Mouse (Mus musculus) c-Kit-negative CD71-positive TER-119-positive erythroid progenitor cells, embryonic 14.5 days (primary cell): Measurements from ENCODE around the gene Cyp26b1.

Source experiments
- DNase-seq: peaks from one replicate; pipeline ENCODE4 v3.0.0-alpha.2; 2013; ENCODE audit warnings: low read depth, low spot score

Gene Cyp26b1

DNA sequence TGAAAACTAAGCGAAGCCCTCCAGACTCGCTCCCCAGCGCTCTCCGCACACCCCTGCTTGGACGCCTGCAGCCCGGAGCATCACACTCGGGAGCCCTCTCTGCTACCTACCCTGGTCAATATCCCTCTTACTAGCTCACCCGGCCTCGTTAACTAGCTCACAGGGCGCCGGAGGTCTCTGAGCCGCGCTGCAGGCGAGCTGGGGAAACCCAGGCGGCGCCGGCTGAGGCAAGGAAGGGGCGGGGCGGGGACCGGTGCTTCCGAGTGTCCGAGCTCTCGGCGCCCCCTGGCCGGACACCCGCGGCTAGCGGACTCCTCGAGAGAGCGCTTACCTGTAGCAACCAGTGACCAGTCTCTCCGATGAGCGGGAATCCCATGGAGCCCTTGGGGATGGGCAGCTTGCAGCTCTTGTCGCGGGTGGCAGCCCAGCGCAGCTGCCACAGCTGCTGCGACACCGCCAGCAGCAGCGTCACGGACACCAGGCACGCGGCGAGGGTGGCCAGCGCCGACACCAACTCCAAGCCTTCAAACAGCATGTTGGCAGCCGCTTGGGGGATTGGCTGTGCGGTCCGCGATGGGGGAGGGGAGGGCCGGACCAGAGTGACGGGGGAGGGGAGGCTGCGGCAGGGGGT lies 6.1 kb downstream of the Cyp26b1 start:
- DNase-seq, result no peak

DNA sequence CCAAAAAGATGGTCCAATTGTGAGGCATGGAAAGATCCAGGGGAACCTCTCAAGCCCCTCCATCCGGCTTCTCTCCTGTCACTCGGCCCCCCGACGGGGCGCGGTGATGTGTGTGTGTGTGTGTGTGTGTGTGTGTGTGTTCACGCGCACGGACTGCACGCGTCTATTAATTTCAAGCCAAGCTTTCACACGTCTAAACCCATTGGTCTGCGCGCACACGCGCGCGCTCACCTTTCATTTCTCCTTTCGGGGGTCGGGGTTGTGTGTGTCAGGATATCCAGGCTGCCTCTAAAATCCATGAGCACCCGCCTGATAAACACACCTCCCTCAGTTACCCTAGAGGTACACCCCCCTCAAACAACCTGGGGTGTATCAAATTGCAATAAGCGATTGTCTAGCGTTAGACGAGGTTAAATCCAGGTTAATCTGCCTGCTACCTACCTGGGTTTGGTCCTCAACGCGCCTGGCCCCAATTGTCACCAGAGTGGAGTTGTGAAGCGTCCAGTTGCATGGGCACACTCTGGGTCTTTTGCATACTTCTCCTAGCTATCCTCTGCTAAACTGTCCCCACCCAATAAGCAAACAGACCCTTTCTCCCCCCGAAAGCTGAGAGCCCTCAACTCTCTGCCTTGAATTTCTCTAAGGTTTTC lies 7.0 kb downstream of the Cyp26b1 start:
- DNase-seq, result no peak

DNA sequence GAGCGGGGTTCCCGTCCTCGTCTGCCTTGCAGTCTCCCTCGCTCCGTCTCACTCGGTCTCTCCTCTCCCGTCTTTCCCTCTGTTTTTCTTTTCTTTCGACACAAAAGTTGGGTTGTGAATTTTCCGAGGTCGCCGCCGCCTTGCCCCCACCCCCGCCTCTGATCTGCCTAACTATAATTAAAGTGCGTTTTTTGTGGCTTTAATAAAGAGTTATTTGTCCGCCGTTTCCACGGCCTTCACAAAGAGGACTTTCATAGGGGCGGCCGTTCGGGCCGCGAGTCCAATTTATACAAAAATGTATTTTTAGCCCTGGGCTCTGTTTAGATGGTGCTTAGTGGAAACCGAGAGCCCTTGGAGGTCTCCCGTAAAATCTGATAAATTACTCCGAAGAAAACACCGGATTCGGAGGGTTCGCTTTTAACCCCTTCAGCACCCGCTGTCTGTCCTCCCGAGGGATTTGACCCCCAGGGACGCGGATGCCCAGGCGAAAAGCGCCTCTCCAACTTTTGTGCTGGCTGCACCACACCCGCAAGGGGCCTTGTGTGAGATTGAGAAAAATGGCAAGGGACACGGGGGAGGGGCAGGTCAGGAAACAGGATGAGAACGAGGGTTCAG lies 7.9 kb downstream of the Cyp26b1 start:
- no peak for DNase-seq

DNA sequence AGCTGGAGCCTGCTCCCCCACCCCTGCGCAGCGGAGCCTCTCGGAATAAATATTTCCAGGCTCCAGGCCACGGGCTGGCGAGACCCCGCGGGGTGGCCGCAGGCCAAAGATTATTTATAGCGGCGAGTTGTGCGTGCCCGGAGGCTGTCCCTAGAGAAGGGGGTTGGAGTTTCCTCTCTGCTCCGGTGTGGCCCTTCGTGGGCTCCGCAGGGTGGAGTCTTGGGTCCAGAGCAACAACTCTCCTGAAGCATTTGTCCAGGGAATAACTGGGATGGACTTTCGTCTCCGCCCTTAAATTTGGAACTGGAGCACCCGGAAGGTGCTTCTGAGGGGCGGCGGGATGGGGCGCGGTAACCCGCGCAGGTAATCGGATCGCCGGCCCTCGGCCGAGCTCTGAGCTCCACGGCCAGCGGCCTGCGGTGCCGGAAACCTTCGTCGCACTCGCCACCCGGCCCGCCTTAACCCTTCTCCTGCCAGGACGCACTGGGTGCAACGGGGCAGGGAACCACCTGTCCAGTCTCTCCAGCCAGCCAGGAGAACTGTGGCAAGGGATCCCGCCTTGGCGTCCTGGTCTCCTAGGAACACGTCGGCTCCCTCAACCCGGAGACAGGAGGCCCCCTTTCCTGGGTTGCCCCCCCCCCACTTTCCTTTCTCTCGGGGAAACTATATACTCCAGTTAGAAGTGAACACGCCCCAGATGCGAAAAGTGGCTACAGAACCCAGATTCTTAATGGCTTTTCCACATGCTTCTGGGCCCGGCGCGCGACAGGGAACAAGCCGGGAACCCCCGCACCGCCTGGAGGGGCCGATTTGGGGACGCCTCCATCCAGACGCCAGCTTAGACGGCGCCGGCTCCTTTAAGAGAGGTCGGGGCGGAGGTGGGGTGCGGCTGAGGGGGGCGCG lies 8.7 kb downstream of the Cyp26b1 start:
- no peak for DNase-seq

DNA sequence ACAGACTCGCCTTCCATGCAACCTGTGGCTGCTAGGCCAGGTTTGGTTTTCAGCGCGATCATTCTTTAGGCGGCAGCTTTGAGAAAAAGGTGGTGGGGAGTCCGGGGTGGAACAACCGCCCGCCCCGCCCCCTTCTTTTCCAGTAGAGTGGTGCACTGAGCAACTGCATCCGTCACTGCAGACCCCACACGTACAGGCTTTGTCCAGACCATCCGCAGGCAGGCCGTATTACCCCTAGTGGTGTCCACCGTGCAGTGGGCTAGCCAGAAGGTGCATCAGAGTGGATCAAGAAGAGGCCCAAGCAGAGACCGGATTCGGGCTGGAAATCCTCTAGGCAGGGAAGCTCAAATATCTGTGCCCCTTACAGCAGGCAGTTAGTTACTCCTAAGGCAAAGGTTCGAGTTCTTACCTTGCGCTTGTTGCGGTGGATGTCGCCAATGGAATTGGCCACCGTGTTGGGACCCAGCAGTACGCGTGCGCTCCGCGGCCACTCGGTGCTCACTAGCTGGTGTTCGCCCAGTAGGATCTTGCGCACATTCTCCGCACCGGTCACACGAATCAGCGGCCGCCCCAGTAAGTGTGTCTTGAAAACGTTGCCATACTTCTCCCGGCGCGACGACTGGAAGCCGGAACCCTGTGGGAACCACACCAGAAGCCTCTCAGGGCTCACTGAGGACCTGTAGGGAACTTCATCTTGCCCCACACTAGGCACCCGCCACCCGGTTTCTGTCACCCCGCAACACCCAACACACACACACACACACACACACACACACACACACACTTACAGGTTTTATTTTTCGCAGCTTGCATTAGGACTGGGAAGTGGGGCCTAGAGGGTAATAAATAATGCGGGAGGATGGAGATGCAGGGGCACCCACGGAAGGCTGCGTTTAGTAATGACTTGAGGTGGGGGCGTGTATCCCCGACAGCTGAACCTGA lies 9.6 kb downstream of the Cyp26b1 start:
- no peak for DNase-seq

DNA sequence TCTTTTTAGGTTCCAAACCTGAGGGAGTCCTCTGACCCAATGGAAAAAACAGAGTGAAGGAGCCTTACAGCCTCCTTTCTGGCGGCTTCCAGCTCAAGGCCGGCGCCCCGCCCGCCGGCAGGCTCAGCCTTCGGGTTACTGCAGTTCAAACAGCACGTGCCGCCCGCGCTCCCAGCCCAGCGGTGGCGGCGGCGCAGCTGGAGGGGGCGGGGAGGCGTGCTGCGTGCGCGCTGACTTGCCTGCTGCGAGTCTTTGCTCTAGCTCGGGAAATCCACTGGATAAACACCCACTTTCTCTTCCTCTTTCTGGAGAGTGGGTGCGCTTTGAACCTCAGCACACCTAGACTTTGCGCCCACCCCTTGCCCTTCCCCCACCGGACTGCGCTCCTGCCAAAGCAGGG lies 10.3 kb downstream of the Cyp26b1 start:
- no peak for DNase-seq

DNA sequence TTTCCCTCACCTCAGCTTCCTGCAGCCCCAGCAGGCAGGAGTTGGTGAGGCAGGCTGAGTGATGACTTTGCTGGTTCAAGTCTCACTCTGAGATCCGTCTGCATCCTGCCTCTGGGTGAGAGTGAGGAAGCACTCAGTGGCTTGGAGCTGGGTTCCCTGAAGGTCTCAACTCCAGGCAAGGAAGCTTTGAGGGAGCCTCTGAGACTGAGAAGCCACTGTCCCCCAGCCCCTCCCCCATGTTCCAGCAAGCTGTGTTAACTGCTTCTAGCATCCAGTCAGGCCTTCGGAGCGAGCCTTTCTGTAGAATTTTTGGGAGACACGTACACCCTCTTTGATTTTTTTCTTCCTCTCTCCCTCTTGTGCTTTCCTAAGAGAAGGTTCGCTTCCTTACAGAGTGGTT lies 10.9 kb downstream of the Cyp26b1 start:
- DNase-seq, result no peak

DNA sequence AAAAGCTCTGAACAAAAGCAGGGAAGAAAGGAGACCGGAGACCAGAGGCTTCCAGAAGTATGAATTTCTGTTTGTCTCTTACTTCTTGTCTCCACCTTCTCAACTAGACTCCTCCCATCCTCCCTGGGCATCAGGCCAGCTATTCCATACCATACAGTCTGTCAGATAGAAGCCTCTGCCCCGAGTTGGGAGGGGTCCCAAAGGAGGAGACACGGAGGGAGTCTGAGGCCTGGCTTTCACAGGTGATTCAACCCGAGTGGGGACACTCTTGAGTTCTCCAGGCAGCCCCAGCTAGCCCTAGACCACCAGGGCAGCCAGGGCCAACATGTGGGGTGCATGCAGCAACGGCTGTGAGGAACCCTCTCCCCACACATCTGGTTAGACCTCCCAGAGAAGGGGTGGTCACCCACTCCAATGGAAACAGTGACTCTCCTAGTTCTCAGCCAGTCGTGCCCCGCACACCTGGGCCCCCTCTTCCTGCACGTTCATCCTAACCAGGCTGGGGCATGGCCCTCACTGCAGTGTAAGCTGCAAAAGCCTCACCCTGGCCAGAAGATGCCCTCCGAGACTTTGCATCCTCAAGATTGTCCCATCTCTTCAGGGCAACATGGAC lies 11.8 kb downstream of the Cyp26b1 start:
- no peak for DNase-seq

DNA sequence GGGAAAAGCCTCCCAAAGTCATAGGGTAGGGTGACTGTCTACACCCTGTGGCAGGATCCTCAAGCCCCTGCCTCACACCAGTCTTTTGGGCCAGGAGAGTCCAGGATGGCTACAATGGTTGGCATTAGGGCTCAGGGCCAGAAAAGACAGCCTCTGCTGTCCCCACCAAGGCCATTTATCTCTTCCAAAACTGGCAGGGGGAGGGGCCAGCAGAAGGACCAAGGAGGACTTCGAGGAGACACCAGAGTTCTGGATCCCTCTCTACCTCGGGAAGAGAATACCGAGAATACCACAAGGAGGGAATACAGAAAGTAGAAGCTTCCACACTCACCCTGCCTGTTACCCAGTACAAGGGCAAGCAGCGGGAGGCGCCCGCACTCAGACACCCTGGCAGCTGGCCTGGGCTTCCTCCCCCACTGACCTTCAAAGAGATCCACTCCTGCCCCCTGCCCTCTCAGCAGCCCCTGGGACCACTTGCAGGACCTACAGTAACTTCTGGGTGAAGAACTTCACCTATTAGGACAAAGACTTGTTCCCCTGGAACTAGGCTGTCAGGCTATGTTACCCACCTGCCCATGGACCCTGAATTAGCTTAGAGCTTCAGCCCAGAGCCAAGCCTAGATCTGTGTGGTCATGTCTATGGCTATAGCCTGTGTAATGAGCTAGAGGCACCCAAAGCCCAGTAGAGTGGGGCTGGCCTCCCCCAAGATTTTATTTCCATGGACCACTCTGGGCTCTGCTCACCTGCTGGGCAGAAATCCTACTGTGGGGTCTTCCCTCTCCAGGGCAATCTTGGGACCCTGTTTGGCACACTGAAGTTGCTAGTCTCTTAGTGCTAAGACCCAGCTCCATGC lies 12.5 kb downstream of the Cyp26b1 start:
- DNase-seq, result no peak

DNA sequence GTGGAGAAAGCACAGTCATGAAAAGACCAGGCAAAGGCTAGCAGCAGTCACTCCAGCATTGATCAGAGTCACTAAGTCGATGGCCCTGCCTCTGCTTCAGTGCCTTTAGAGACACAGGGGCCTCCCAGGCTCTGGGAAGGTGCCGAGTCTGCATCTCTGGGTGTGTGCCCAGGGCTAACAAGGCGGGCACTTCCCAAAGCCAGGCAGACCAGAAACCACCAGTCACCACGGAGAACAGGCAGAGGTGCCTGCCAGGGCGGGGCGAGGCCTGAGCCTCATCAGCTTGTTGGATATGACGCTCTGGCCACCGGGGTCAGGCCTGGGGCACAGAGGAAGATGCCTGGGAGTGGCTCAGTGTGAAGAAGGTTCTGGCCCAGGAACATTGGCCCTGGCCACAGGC lies 14.2 kb downstream of the Cyp26b1 start:
- DNase-seq, result no peak

DNA sequence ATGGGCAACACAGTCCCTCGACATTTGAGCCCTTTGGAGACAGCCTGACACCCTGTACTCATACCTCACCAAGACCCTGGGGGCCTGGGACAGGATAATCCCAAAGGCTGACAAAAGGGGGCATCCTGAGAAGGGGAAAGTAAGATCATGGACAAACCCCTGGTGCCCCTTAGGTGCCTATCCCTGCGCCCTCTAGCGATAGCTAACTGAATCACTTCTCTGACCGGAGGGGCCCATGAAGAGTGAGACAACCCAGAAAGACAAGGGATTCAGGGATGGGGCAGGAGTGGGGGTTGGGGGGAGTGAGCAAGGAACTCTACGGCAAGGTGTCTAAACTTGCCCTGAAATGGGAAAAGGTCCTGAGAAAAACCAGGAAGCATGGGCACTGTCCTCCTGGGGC lies 14.8 kb downstream of the Cyp26b1 start:
- DNase-seq, result no peak

DNA sequence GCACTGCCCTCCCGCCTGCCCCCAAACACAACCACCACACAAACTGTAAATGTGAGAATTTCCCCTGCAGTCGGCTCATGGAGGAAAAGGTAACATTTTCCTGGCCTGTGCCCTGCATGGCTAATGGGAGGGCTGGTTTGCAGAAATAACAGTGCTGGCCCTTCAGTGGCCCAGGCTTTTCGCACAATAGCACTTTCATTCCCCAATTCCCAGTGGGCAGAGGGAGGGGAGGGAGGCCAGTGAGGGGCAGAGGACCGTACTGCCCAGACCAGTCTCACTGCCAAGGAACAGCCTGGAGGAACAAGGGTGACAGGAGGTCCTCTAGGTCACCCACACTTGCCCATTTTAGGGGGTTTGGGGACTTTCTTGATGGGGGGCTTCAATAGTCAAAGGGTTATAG lies 15.8 kb downstream of the Cyp26b1 start:
- no peak for DNase-seq

DNA sequence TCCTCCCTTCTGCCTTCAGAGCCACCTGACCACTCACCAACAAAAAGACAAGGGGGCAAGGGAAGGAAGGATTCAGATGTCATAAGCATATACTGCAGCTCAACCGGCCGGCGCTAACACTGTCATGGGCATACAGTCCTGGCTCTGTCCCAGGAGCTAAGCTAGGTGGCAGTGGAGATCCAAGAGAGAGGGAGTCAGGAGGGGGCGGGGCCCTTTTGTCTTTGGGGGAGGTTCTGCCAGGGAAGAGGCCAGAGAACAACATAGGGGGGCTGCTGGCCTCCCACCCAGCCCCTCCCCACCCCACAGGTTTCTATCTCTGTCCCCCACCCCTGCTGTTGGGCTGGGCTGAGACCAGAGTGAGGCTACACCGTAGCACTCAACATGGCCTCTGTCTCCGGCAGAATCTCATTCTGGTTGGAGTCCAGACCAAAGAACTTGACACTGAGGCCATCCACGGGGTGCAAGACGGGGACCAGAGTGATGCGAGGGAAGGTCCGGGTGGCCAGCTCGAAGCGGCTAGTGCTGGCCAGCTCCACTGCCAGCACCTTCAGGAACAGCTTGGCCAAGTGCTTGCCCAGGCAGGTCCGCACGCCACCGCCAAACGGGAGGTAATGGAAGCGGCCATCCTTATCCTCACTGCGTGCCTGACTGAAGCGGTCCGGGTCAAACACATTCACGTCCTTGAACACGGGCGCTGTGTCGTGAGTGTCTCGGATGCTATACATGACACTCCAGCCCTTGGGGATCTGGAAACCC lies 19.6 kb downstream of the Cyp26b1 start:
- DNase-seq, result no peak

DNA sequence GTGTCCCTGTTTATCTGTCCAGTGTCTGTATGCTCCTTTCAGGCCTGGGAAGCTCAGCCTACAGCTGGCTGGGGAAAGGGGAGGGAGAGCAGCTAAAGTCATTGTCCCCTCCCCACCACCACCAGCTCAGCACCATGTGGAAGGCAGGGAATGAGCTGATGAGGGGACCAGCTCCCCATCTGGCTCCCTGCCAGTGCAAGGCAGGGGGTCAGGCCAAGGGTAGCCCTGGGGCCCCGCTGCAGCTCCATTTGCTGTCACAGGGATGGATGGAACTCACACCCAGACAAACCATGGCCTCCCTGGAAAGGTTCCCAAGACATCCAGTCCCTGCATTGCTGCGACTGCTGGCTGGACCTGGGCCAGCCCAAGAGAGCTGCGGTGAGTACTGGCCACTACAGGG lies 23.7 kb downstream of the Cyp26b1 start:
- DNase-seq, result no peak

DNA sequence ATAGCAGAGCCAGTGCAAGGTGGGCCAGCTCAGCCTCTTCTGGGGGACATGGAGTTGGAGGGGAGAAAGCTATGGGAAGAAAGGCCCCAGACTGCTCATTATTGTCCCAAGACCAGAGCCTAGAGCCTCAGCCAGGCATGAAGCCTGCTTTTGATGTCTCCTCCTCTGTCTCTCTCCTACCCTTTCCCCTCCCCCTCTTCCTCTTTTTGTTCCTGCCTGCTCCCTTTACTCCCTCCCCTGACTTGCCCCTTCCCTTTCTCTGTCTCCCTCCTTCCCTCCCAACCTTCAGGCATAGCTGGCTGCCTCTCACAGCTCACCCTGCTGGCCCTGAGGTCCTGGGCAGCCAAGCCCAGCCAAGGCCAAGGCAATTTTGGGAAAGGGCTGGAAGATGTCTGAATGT lies 24.1 kb downstream of the Cyp26b1 start:
- no peak for DNase-seq

DNA sequence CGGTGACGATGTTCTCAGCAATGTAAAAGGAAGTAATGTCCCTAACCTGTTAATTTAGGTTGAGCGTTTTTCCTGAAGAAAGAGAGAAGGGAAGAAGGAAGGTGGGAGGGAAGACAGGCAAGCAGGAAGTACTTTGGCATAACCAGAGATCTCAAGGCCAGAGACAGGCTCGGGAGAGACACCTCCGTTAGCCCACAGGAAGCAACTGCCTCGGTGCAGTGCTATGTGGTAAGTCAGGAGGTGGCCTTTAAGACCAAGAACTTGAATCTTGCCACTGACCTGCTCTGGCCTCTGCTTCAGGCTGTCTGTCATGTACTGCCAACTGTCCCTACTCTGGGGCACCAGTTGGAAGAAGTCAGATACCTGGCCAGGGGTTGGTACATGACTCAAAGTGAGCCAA lies 24.8 kb downstream of the Cyp26b1 start:
- no peak for DNase-seq

DNA sequence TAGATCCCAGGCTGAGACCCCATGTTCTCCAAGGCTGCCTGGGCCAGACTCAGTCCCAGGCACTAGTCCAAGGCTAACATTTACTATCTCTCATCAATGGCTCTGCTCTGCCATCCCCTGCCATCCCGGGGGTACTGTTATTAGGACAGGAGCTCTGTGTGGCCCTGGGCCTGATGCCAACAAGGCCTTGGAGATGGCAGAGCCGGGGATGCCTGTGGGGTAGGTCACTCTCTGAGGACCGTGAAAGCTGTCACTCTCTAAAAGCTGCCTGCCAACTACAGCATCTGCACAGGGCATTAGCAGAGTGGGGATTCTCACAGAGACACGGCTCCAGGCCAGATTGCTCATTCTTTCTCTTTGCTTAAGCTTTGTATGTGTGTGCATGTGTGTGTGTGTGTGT lies 26.0 kb downstream of the Cyp26b1 start:
- no peak for DNase-seq

DNA sequence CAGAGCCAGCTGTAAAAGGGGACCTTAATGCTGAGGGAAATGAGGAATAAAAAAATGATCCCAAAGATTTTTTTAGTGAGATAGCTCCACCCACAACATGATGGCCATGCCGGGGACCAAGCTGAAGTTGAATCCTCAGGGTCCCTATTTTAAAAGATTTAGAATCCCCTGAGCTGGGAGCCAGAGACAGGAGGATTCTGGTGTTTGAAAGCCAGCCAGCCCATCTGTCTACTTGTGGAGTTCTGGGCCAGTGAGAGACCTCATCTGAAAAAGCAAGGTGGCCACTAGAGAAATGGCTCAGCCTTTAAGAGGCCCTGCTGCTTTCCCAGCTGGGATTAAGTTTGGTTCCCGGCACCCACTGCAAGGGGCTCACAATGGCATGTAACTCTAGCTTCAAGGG lies 26.9 kb downstream of the Cyp26b1 start:
- DNase-seq, result no peak

DNA sequence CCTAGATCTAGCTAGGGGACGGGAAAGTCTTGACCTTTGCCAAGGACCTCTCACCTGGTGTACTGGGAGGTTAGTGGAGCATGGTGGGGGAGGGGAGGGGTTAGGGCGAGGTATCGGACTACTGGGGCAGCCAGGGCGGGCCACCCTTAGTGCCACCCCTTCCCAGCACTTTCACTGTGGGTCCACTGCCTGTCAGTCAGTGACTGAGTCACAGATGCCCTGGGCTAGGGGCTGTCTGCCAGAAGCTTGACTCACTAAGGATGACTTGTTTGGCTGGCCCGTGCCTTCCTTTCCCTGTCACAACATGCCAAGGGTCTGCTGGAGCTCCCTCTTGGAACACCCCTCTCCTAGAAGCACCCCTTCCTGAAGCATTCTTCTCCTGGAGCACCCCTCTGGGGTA lies 28.5 kb downstream of the Cyp26b1 start:
- no peak for DNase-seq
